Mouse (Mus musculus) cerebellum, postnatal 4 days (tissue): ENCODE results near the gene Pank2.
A peak's percentile ranks its signal among the peaks of the same experiment; 100 is the strongest.
"Not testable (repeated sequence)": the region's sequence is repeated elsewhere in the genome, so short reads cannot be mapped to it uniquely, and the experiment has no call there.

ENCODE experiments used
- DNase-seq, 2 experiments: peaks; one replicate each; pipeline ENCODE4 v3.0.0; 2022; ENCODE audit warnings: low spot score in 2 of 2, mixed read lengths in 1 of 2

The Pank2 gene

DNA sequence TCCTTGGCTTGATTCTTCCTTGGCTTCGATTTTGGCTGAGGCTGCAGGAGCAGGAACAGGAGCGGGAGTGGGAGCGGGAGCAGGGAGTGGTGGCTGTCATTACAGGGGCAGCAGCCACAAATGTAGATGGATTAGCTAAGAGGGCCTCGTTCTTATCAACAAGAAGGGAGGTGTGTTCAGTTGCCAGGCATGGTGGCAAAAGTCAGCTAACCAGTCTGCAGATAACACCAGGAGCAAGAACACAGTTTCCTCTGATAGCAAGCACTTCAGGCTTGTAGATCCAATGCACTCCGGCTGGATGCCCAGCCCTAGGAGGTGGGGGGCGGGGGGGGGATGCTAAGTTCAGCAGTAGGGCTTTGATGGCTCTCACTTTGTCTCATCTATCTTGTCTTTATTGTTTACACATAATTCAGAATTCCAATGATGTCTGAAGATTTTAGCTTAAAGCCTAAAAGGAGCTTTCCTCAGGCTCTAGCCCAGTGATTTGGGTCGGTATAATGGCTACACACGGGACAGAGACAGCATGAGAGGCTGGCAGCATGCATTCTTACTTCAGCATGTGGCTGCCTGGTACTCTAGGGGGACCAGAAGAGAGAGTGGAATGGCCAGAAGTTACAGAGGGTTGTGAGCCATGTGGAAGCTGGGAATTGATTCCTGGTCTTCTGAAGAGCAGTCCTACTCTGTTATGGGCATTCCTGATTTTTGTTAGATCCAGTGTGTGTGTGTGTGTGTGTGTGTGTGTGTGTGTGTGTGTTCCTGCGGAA, 1.6 kb upstream of the Pank2 start:
- no peak for DNase-seq

DNA sequence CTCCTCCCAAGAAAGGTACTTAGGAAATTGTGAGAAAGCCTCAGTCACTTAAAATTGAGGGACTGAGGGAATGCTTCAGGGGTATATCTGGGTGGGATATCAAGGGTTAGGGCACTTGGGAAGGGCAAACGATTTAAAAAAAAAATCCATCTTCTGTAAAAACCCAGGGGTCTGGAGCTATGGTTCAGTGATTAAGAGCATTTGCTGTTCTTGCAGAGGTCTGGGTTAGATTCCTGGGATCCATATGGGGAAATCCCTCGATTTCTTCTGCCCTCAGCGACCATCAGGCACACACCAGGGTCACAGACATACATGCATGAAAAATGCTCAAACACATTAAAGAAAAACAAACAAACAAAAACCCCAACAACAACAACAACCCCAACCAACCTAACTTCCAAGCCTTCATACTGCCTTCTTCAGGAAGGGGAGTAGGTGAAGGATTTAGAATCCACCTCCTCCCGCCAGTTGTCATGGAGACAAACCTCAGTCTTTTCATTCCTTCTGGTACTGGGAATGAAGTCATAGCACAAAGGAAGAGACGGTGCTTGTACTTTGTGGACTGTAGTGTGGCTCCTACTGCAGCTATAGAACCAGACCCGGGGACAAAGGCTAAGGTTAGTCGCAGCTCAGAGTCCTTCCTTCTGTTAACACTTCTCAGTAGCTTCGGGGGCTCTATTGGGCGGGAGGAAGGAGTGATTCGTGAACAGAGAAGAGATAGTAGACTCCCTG, 648 bp upstream of the Pank2 start:
- no peak for DNase-seq

DNA sequence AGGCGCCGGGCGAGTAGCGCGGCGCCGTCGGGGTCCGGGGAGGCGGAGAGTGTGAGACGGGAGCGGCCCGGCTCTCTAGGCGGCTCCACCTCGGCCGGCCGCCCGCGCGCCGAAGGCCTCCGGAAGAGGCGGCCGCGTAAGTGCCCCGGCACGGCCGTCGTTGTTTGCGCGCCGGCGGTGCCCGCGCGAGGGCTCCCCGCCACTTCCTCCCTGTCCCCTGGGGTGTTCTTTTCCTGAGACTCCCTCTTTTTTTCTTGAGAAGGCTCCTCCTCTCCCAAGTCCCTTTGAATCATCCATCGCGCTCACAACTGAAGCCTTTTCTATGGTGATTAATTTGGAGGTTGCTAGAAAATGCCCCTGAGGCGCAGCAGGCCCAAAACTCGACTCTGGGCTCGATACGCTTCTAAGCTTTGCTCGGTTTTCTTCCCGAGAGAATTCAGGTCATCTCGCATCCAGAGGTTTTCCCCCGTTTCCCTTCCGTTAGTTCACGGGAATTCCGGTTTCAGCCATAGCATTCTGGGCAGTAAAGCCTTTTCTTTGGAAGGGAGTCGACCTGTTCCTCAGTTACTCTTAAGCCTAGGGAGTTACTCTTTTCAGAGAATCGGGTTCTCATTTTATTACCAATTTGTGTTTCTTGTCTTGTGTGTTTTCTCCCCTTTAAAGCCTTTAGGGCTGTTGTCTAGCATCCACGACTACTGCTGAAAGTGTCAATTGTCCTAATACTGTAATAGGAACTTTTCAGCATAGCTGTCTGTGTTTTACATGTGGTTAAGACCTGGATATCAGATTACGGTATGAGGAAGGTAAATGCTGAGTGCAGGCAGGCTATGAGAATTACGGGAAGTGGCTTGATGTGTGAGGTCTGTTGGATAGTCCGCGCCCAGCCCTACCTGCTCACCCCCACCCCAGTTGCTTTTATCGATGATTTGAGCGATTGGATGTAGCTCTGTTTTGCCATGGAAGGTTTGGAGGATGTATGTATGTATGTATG, 680 bp downstream of the Pank2 start:
- DNase-seq, result no peak

DNA sequence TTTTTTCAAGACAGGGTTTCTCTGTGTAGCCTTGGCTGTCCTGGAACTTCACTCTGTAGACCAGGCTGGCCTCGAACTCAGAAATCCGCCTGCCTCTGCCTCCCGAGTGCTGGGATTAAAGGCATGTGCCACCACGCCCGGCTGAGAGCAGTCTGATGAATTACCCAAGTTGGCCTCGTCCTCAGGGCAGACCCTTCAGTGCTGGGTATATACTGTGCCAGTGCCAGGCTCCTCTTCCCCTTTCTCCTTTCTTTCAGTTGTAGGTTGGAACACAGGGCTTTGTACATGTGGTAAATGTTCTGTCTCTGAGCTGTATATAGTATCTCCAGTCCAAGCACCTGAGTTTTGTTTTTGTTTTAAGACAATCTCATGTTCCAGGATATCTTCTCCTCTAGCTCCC, 1.7 kb downstream of the Pank2 start:
- DNase-seq, result no peak

DNA sequence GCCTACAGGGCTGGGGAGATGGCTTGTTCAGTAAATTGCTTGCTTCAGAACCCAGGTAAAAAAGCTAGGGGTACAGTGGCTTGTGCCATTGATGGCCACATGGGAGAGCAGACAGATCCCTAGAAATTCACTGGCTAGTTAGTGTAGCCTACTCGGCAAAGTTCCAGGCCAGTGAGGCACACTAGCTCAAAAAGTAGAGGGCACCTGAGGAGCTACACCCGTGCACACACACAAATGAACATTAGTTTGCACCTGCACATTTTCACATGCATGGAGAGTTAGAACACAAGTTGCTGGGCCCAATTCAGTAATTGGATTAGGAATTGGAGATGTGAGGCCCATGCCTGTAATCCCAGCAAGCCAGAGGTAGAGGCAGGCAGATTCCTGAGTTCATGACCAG, 2.8 kb downstream of the Pank2 start:
- DNase-seq, result no peak

DNA sequence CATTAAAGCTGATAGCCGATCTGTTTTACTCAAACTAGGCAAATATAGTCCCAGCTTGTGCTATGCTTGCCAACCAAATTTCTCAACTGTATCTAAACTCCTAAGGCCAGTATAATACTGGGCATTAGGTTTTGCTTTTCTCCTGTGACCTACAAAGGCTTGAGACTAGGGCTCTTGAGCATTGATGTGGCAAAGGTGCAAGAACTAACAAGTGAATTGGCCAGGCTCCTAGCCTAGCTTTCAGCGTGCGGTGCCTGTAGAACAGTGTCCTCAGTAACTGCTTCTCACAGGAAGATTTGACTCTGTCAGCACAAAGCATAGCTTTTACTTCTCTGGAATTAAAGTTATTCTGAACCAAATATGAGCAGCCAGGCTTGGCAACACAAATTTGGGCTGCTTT, 13.2 kb downstream of the Pank2 start:
- DNase-seq, result no peak

DNA sequence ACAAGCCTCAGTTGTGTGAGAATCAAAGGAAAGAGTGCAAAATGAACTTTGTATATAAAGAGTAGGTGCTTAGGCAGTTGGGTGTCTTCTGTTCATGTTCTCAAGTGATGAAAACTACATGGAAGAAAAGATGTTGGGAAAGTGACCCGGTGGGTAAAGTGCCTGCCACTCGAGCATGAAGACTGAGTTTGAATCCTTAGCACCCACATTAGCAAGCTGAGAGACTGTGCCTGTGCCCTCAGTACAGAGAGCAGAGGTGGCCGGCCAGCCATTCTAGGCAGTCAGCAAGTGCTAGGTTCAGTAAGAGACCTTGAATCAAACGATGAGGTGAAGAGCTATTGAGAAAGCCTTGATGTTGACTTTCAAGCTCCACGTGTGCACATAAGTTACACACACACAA, 14.4 kb downstream of the Pank2 start:
- no peak for DNase-seq

DNA sequence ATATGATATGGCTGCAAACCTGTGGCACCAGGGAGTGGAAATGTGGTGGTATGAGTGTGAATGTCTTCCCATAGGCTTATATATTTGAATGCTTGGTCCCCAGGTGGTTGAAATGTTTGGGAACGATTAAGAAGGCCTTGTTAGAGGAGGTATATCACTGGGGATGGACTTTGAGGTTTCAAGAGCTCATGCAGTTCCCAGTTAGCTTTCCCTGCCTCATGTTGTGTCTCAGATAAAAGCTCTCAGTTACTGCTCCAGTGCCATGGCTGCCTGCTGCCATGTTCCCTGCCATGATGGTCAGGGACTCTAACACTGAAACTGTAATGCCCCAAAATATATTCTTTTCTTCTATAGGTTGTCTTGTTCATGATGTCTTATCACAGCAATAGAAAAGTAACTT, 19.3 kb downstream of the Pank2 start:
- DNase-seq, result no peak

DNA sequence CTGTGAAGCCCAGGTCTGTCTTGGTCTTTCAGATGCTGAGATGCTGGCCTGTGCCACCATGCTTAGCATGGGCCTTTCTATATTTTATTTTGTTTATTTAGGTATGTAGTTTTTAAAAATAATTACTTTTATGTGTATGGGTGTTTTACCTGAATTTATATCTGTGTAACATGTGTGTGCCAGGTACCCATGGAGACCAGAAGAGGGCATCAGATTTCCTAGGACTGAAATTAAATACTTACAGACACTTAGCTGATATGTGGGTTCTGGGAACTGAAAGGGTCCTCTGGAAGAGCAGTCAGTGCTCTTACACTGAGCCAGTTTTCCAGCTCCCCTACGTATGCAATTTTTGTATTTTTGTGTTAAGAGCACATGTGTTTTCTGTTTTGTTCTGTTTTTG, 24.0 kb downstream of the Pank2 start:
- DNase-seq, result no peak

DNA sequence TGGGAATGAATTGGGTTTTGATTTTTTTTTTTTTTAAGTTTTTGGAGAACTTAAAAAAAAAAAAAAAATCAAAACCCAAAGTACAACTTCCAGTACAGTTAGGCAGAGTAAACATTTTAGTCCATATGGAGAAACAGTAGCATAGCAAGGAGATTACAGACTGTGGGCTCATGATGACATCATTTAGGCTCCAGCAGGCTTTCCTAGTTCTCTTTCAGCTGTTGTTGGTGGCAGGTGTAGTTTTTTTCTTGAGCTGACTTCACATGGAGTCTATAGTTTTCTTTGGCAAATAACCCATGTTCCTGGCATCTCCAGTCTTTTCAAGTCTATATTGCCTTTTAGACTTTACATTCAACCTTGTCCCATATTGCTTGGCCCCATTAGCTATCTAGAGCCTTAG, 28.4 kb downstream of the Pank2 start:
- no peak for DNase-seq

DNA sequence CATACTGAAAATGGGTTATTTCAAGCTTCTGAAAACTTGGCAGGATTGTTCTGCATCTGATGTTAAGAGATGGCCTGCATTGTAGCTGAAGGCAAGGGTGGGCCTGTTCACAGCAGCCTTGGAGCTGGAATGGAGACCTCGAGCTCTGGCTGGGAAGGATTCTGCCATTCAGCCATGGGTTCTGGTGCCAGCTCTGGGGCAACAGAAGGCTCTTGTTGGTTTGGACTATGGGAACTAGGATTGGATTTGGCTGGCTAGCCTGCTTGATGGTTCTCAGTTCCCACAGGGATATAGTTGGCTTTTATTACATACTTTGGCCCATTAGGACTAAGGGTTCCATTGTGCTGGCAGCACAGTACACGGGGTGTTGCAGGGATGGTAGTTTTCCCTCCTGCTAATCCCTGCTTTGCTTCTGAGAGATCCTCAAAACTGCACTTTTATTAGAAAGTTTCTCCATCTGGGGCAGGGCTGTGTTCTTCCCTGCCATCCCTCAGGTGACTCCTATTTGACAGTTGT, 34.5 kb downstream of the Pank2 start:
- no peak for DNase-seq

DNA sequence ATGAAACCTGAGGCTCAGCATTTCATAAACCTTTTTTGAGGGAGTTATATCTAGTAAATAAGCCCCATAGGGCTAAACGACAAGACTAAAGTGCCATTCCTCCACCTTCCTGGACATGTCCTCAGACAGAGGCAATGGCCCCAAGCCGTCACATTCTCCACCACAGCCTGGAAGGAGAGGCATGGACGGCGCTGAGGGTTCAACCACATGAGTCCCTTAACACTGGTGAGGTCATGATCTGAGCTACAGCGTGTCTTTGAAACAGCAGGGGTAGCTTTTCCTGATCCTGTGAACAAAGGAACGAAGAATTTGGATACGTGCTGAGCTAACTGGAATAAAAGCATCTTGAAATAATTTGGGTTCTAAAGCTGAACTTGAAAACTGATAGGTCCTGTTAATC, 36.4 kb downstream of the Pank2 start:
- DNase-seq, result not testable (repeated sequence)

DNA sequence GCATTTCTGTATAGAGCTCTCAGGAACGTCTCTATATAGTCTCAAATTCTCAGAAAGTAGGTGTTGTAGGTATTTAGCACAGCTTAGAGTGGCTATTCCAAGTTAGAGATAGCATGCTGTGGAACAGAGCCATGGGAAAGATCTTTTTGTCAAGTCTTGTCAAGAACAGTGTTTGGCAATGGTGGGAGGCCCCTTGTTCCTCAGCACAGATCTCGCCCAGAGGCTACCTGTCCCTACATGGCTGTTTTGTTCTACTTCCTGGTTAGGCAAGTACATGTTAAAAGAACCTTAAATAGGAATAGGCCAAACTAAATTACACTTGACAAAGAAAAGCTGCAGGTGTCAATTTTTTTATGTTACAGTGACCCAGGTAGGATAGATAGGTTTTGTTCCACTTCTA, 38.2 kb downstream of the Pank2 start:
- DNase-seq, result no peak

DNA sequence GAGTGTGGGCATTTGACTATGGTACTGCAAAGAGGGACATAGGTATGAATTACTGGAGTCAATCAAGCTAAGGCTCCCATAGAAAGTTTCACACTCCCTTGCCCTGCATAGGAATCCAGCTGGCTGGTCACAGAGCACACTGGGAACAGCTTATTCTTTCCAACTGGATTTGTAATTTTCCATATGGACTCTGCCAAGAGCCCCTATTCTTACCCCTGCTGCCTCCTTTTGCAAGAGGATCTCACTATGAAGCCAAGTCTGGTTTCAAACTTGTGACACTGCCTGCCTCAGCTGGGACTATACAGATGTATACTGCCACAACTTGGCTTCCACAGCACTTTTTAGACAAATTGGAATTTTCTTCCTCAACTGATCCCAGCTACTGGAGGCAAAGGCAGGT, 39.3 kb downstream of the Pank2 start:
- no peak for DNase-seq

DNA sequence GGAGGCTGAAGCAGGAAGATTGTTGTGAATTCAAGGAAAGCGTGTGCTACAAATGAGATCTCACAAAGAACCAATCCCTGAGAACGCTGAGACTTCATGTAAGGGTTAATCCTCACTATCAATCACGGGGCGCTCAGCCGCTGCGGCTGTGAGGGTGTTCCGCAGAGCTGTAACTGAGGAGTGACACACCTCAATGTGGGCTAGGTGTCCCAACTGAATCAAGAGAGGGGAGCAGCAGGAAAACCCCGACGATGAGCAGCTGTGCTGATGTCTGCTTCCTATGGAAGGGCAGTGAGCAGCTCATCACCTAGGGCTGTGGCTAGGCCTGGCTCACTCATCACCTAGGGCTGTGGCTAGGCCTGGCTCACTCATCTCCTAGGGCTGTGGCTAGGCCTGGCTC, 42.2 kb downstream of the Pank2 start:
- no peak for DNase-seq

DNA sequence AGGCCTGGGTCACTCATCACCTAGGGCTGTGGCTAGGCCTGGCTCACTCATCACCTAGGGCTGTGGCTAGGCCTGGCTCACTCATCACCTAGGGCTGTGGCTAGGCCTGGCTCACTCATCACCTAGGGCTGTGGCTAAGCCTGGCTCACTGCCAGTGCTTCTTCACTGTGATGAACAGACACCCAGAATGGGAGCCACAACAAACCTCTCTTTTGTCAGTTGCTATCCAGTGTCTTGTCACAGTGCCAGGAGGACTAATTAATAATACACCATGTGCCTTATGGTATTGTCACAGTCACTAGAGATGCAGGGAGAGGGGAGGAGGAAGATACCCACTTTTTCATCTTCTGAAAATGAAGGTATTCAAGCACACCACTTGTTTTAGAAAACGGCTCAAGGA, 42.9 kb downstream of the Pank2 start:
- DNase-seq, result peak in 1 of 2 experiments; percentile 25

DNA sequence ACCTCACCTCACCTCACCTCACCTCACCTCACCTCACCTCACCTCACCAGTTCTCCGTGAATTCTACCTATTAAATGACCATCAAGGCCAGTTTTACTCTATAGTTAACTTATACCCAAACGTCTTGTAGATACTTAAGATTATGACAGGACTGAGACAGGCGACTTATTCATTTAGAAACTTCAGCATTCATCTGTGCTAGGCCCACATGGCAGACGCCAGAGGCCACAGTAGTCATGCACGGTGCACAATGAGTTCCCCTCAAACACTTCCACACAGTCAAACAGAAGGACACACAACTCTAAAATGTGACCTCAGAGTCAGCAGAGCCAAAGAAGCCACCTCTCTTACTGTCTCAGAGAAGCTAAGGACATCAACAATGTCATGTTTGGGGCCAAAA, 45.1 kb downstream of the Pank2 start:
- DNase-seq, result no peak

DNA sequence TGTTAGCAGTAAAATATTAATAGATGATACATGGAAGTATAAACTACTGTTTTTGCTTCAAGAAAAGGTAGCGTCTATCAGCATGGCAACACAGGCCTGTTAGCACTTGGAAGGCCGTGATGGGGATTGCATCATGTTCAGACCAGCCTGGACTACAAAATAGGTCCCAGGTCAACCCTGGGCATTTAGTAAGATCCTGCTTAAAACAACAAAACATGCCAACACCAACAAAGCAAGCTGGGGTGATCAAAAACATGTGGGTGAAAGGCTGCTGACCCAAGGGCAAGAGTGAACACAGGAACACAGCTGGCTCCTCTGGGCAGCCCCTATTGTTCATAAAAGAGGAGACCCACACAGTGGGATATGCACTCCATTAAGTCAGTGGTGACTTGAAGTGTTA, 45.5 kb downstream of the Pank2 start:
- DNase-seq, result no peak

DNA sequence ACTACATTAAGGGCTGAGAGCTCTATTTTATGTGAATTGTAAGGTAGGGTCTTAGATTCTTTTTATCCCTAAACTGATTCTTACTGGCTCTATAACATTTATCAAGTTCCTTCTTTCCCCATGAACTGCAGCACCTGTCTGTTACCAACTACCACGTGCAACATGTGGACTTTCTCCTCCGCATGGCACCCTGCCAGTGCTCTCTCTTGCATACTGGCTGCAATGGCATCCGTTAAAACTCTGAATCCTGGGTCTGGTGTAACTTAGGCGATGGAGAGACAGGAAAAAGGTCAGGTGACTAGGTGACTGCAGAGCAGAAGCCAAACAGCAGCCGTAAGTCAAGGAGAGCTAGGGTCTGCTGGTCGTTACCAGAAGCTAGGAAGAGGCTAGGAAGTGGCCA, 47.0 kb downstream of the Pank2 start:
- DNase-seq, result no peak

DNA sequence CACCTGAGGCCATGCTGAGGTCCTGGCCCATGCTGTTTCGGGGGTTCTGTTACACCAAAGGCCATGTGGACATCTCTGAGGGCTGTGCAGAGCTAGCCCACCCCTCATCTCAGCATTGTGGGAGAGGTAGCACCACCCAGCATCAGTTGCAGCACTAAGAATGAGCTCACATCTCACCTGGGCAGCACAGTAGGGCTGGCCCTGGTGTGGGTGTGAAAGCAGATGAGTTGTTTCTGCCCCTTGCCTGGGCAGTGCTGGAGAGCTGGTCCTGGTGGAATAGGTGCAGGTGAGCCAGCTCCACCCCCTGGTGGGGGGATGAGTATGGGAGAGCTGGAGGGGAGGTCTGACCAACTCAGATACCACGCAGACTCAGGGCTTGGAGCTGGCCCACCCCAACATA, 53.9 kb downstream of the Pank2 start:
- no peak for DNase-seq

DNA sequence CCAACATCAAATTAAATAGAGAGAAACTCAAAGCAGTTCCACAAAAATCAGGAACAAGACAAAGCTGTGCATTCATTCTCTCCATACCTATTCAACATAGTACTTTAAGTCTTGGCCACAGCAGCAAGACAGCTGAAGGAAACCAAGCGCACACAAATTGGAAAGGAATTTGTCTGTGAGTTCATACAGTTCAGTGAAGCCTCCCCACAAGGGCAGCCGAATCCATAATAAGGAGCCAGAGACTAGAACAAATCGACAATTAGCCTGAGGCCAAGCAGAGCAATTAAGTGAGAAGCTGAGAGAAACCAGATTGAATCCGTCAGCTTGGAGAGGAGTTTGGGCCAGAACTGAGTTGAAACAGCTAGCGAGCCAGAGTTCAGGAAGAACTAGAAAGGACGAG, 57.1 kb downstream of the Pank2 start:
- no peak for DNase-seq

DNA sequence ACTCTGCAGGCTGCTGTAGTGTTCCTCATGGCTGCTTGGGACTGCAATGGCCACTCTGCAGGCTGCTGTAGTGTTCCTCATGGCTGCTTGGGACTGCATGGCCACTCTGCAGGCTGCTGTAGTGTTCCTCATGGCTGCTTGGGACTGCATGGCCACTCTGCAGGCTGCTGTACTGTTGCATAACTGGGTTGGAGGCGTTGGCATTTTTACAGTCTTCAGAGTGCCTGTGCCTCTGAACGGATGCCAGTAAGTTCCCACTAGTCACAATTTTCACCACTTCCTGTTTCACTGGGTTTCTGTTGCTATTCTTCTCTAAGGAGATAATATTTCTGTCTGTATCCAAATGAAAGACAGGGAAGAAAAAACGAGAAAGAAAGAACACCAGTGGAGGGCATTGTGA, 58.9 kb downstream of the Pank2 start:
- DNase-seq, result not testable (repeated sequence)
